Comparison of ENCODE assay signal across 13 mouse cellular contexts in the genomic region with DNA sequence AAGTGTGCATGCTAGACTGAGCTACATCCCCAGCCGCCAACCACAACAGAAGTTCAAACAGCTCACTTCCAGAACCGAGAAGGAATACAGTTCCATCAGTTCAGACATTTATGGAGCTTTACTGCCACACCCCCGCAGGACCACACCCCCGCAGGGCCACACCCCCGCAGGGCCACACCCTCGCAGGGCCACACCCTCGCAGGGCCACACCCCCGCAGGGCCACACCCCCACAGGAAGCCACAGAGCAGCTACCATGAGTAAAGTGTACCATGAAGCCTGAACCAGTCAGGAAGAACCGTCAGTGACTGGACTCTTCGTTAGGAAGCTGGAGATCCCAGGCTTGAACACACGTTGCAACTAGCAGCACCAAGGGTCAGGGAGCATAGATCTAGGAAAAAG. TPM values are rescaled to one million over a fixed set of nuclear protein-coding genes. Genes with fewer than 3 reads are reported as not detected.
DNase-seq lines count a peak whose midpoint lies in the region; ATAC-seq and TF ChIP-seq lines count a peak whose summit lies in the region.
"Had no signal": no experiment of that assay in that cellular context is flagged by ENCODE, and none has a peak within 500 bp of the region (broad histone marks: within the 10 kb centered on the region; RNA-seq: fewer than 3 reads in every experiment).

No protein-coding gene starts in this region.

- H3K9ac ChIP-seq in liver, embryonic 11.5 days (ENCODE audit: low read depth, low read length), result no peak overlapping the region
- H3K9ac ChIP-seq in hindbrain, postnatal 0 days (replicated peaks; ENCODE audit: low read length), result no peak overlapping the region
- H3K9ac ChIP-seq: embryonic facial prominence, embryonic 15.5 days; lung, embryonic 15.5 days; neural tube, embryonic 15.5 days; stomach, embryonic 15.5 days had no signal

- H3K4me1 ChIP-seq in liver, embryonic 11.5 days (replicated peaks; ENCODE audit: control insufficient read depth, insufficient read depth, low read length), result peaks cover 17% of the 10 kb centered on the region
- H3K4me1 ChIP-seq in hindbrain, postnatal 0 days (ENCODE audit: insufficient read depth, low read length), result peaks cover 7% of the 10 kb centered on the region; the same call in 1 of the 2 replicates

- H3K36me3 ChIP-seq in liver, embryonic 11.5 days (ENCODE audit: control insufficient read depth, insufficient read depth, low read length), result no peaks in the 10 kb centered on the region
- H3K36me3 ChIP-seq in hindbrain, postnatal 0 days (ENCODE audit: insufficient read depth, low read length), result no peaks in the 10 kb centered on the region
- H3K36me3 ChIP-seq: embryonic facial prominence, embryonic 15.5 days; lung, embryonic 15.5 days; neural tube, embryonic 15.5 days; stomach, embryonic 15.5 days had no signal

- no peak for TF ChIP-seq CTCF in hindbrain, postnatal 0 days (IDR thresholded peaks at IDR 0.05; ENCODE audit: low read depth)

- no peak overlapping the region for H3K4me2 ChIP-seq in liver, embryonic 11.5 days
- H3K4me2 ChIP-seq in hindbrain, postnatal 0 days (ENCODE audit: low read depth, low read length), result no peak overlapping the region
- H3K4me2 ChIP-seq: embryonic facial prominence, embryonic 15.5 days; lung, embryonic 15.5 days; neural tube, embryonic 15.5 days; stomach, embryonic 15.5 days had no signal

- no peak overlapping the region for H3K4me3 ChIP-seq in liver, embryonic 11.5 days (ENCODE audit: low read depth, low read length)
- H3K4me3 ChIP-seq in hindbrain, postnatal 0 days (ENCODE audit: low read length), result no peak overlapping the region
- H3K4me3 ChIP-seq: embryonic facial prominence, embryonic 15.5 days; heart, adult 2 months; lung, embryonic 15.5 days; neural tube, embryonic 15.5 days; stomach, embryonic 15.5 days had no signal

- H3K27ac ChIP-seq in liver, embryonic 11.5 days (ENCODE audit: low read depth, low read length), result no peak overlapping the region
- no peak overlapping the region for H3K27ac ChIP-seq in hindbrain, postnatal 0 days
- H3K27ac ChIP-seq: embryonic facial prominence, embryonic 15.5 days; heart, adult 2 months; lung, embryonic 15.5 days; neural tube, embryonic 15.5 days; stomach, embryonic 15.5 days had no signal

- H3K9me3 ChIP-seq in liver, embryonic 11.5 days (ENCODE audit: control insufficient read depth, low read length), result no peaks in the 10 kb centered on the region
- H3K9me3 ChIP-seq in hindbrain, postnatal 0 days (ENCODE audit: low read length), result no peaks in the 10 kb centered on the region
- H3K9me3 ChIP-seq: embryonic facial prominence, embryonic 15.5 days; lung, embryonic 15.5 days; neural tube, embryonic 15.5 days; stomach, embryonic 15.5 days had no signal

- WGBS in liver, embryonic 11.5 days, result 11% methylated on average over 11 of the region's 11 CpGs
- 20% methylated on average over 11 of the region's 11 CpGs for WGBS in hindbrain, postnatal 0 days

- H3K27me3 ChIP-seq in liver, embryonic 11.5 days (replicated peaks; ENCODE audit: control insufficient read depth, insufficient read depth, low read length), result no peaks in the 10 kb centered on the region
- no peaks in the 10 kb centered on the region for H3K27me3 ChIP-seq in hindbrain, postnatal 0 days (ENCODE audit: insufficient read depth, low read length)
- H3K27me3 ChIP-seq: embryonic facial prominence, embryonic 15.5 days; lung, embryonic 15.5 days; neural tube, embryonic 15.5 days; stomach, embryonic 15.5 days had no signal

- ATAC-seq in liver, embryonic 11.5 days (replicated peaks; ENCODE audit: low FRiP score), result peak; percentile 62; the same call in 1 of the 2 replicates
- ATAC-seq in hindbrain, postnatal 0 days, result no peak

- DNase-seq in kidney, postnatal 10 days, result peak; percentile 50
- DNase-seq in kidney, postnatal 25 days, result no peak
- peak; percentile 53 for DNase-seq in T-cell, adult 2 months (ENCODE audit: low spot score)
- DNase-seq in liver, embryonic 11.5 days (ENCODE audit: low spot score), result peak; percentile 78
- peak; percentile 70 for DNase-seq in thymus, postnatal 14 days
- no peak for DNase-seq in left cerebral cortex, adult 8-10 months (ENCODE audit: low spot score in 2 of 2)
- no peak for DNase-seq in hindbrain, postnatal 0 days (ENCODE audit: low spot score)
- DNase-seq in urinary bladder, postnatal 4 days (ENCODE audit: low spot score in 2 of 2), result no peak
- DNase-seq: heart, adult 2 months had no signal

RNA-seq across cellular contexts. Expression of a gene that starts 3.8 kb away (rescaled TPM):
- 2.2 and 2.8 TPM in 2 replicates for polyA plus RNA-seq in liver, embryonic 11.5 days (2014; fragmentation: Nextera tagmentation; extraction: Ambion mirVana)
- total RNA-seq in left cerebral cortex, adult 8-10 months (2022), result 10 to 100 TPM; 28.5 to 30.9 (median 28.8) TPM
- 29.9 and 30.9 TPM in 2 replicates for total RNA-seq in hindbrain, postnatal 0 days (2014; rRNA removed)
- polyA plus RNA-seq in hindbrain, postnatal 0 days (2015; fragmentation: Nextera tagmentation; extraction: Ambion mirVana), result 34.1 and 39.7 TPM in 2 replicates

RNA-seq across cellular contexts. Expression of a gene that starts 11.4 kb away (rescaled TPM):
- 6.0 and 6.6 TPM in 2 replicates for polyA plus RNA-seq in liver, embryonic 11.5 days (2014; fragmentation: Nextera tagmentation; extraction: Ambion mirVana)
- 10 to 100 TPM in 2 of 4 experiments, 1 to 10 TPM in 2; 9.1 to 11.0 (median 9.8) TPM for total RNA-seq in left cerebral cortex, adult 8-10 months (2022)
- 38.4 and 44.9 TPM in 2 replicates for total RNA-seq in hindbrain, postnatal 0 days (2014; rRNA removed)
- 8.2 TPM in 2 replicates for polyA plus RNA-seq in hindbrain, postnatal 0 days (2015; fragmentation: Nextera tagmentation; extraction: Ambion mirVana)

Comparison
In these comparisons a context has a peak if more than half of its experiments do, and no peak if none do; other contexts are left out.
1. DNase-seq: peak in kidney, postnatal 10 days (single experiment), T-cell, adult 2 months (single experiment), liver, embryonic 11.5 days (single experiment) and thymus, postnatal 14 days (single experiment); none in kidney, postnatal 25 days (0 of 2), left cerebral cortex, adult 8-10 months (0 of 2), hindbrain, postnatal 0 days (single experiment) and urinary bladder, postnatal 4 days (0 of 2).